Mouse (Mus musculus): ENCODE measurements around the gene Adamts8. TPM values are rescaled to one million over a fixed set of nuclear protein-coding genes. Genes with fewer than 3 reads are reported as not detected.

Adamts8 gene
- polyA plus RNA-seq, 1 experiment = not detected

GRCm38 (mm10) chr9:30950592-30950991 is 8.2 kb downstream of the Adamts8 start:
- Histone ChIP-seq H3ac (ENCODE audit: control insufficient read depth, insufficient read length, low read depth) (no peak overlapping the region), H3K36me3 (ENCODE audit: control insufficient read depth, insufficient read depth) (no peaks in the 10 kb centered on the region), H3K4me3 (ENCODE audit: insufficient read depth, poor library complexity, severe bottlenecking) (no peak overlapping the region), H3K79me2 (ENCODE audit: control insufficient read depth, insufficient read depth) (no peaks in the 10 kb centered on the region), H3K79me3 (ENCODE audit: low read depth) (no peaks in the 10 kb centered on the region), H3K27me3 (ENCODE audit: control insufficient read depth, insufficient read depth, insufficient read length) (peaks cover 12% of the 10 kb centered on the region)
- no peak for TF ChIP-seq CEBPB (IDR thresholded peaks at IDR 0.05; ENCODE audit: low read depth)
- TF ChIP-seq USF1 (IDR thresholded peaks at IDR 0.05; ENCODE audit: low read depth) = no peak
- no peak for TF ChIP-seq CTCF (IDR thresholded peaks at IDR 0.05; ENCODE audit: control insufficient read depth, insufficient read depth, insufficient read length)
- TF ChIP-seq MYOG (IDR thresholded peaks at IDR 0.05; ENCODE audit: control insufficient read depth, extremely low read depth, insufficient read length) = no peak
- TF ChIP-seq MAX (IDR thresholded peaks at IDR 0.05) = no peak
- no peak for TF ChIP-seq MYOD1 (IDR thresholded peaks at IDR 0.05; ENCODE audit: control insufficient read depth, insufficient read length, low read depth)
- no peak for TF ChIP-seq FOSL1 (IDR thresholded peaks at IDR 0.05; ENCODE audit: insufficient read depth, low read length, poor library complexity, severe bottlenecking)

GRCm38 (mm10) chr9:30951461-30951860 is 9.1 kb downstream of the Adamts8 start:
- no peak overlapping the region for H3K4me3 ChIP-seq (ENCODE audit: insufficient read depth, poor library complexity, severe bottlenecking)
- H3K79me2 ChIP-seq (ENCODE audit: control insufficient read depth, insufficient read depth) = no peaks in the 10 kb centered on the region
- H3K79me3 ChIP-seq (ENCODE audit: low read depth) = no peaks in the 10 kb centered on the region
- H3K36me3 ChIP-seq (ENCODE audit: control insufficient read depth, insufficient read depth) = no peaks in the 10 kb centered on the region
- peaks cover 12% of the 10 kb centered on the region for H3K27me3 ChIP-seq (ENCODE audit: control insufficient read depth, insufficient read depth, insufficient read length)
- TF ChIP-seq MYOG (IDR thresholded peaks at IDR 0.05; ENCODE audit: control insufficient read depth, extremely low read depth, insufficient read length) (no peak), FOSL1 (IDR thresholded peaks at IDR 0.05; ENCODE audit: insufficient read depth, low read length, poor library complexity, severe bottlenecking) (no peak), CEBPB (IDR thresholded peaks at IDR 0.05; ENCODE audit: low read depth) (no peak), CTCF (IDR thresholded peaks at IDR 0.05; ENCODE audit: control insufficient read depth, insufficient read depth, insufficient read length) (no peak), MYOD1 (IDR thresholded peaks at IDR 0.05; ENCODE audit: control insufficient read depth, insufficient read length, low read depth) (no peak), USF1 (IDR thresholded peaks at IDR 0.05; ENCODE audit: low read depth) (no peak), MAX (IDR thresholded peaks at IDR 0.05) (no peak)
- no peak overlapping the region for H3ac ChIP-seq (ENCODE audit: control insufficient read depth, insufficient read length, low read depth)

DNA sequence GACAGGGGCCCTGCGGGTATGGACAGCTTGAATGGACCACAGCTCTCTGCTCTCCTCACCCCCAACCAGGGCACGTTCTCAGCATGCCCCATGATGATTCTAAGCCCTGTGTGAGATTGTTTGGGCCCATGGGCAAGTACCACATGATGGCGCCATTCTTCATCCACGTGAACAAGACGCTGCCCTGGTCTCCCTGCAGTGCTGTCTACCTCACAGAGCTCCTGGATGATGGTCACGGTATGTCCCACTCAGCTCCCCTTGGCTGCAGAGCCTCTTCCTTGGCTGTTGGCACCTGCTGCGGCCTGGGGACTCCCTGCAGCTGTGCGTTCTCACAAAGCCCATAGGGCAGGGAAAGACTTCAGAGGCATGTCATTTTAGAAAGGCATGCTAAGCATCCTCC is 10.9 kb downstream of the Adamts8 start:
- no peak for TF ChIP-seq MAX (IDR thresholded peaks at IDR 0.05)
- TF ChIP-seq USF1 (IDR thresholded peaks at IDR 0.05; ENCODE audit: low read depth) = no peak
- TF ChIP-seq FOSL1 (IDR thresholded peaks at IDR 0.05; ENCODE audit: insufficient read depth, low read length, poor library complexity, severe bottlenecking) = no peak
- no peak for TF ChIP-seq CTCF (IDR thresholded peaks at IDR 0.05; ENCODE audit: control insufficient read depth, insufficient read depth, insufficient read length)
- TF ChIP-seq CEBPB (IDR thresholded peaks at IDR 0.05; ENCODE audit: low read depth) = no peak
- no peak for TF ChIP-seq MYOD1 (IDR thresholded peaks at IDR 0.05; ENCODE audit: control insufficient read depth, insufficient read length, low read depth)
- no peak for TF ChIP-seq MYOG (IDR thresholded peaks at IDR 0.05; ENCODE audit: control insufficient read depth, extremely low read depth, insufficient read length)
- Histone ChIP-seq H3K79me2 (ENCODE audit: control insufficient read depth, insufficient read depth) (no peaks in the 10 kb centered on the region), H3ac (ENCODE audit: control insufficient read depth, insufficient read length, low read depth) (no peak overlapping the region), H3K36me3 (ENCODE audit: control insufficient read depth, insufficient read depth) (no peaks in the 10 kb centered on the region), H3K27me3 (ENCODE audit: control insufficient read depth, insufficient read depth, insufficient read length) (peaks cover 12% of the 10 kb centered on the region), H3K4me3 (ENCODE audit: insufficient read depth, poor library complexity, severe bottlenecking) (no peak overlapping the region), H3K79me3 (ENCODE audit: low read depth) (no peaks in the 10 kb centered on the region)

DNA sequence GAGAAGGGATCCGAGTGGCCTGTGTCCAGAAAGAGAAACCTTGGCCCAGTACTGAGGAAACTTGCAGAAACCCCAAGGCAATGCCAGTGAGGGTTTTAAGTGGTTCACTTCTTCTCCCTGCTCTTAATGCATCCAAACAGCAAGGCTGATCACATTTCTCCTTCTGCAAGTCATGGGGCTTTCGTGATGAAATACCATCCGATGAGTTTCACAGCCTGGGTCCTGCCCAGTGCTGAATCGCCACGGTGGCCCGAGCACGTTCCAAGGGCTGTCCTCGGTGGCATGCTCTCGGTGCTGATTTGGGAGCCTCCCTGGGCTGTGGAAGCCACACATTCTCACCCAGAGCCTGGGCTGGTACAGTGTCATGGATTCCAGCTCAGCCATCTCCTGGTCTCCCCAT is 12.9 kb downstream of the Adamts8 start:
- H3K36me3 ChIP-seq (ENCODE audit: control insufficient read depth, insufficient read depth) = no peaks in the 10 kb centered on the region
- no peaks in the 10 kb centered on the region for H3K79me2 ChIP-seq (ENCODE audit: control insufficient read depth, insufficient read depth)
- no peak overlapping the region for H3ac ChIP-seq (ENCODE audit: control insufficient read depth, insufficient read length, low read depth)
- H3K79me3 ChIP-seq (ENCODE audit: low read depth) = no peaks in the 10 kb centered on the region
- TF ChIP-seq USF1 (IDR thresholded peaks at IDR 0.05; ENCODE audit: low read depth) = no peak
- no peak for TF ChIP-seq CTCF (IDR thresholded peaks at IDR 0.05; ENCODE audit: control insufficient read depth, insufficient read depth, insufficient read length)
- no peak for TF ChIP-seq CEBPB (IDR thresholded peaks at IDR 0.05; ENCODE audit: low read depth)
- H3K4me3 ChIP-seq (ENCODE audit: insufficient read depth, poor library complexity, severe bottlenecking) = no peak overlapping the region
- H3K27me3 ChIP-seq (ENCODE audit: control insufficient read depth, insufficient read depth, insufficient read length) = peaks cover 12% of the 10 kb centered on the region

DNA sequence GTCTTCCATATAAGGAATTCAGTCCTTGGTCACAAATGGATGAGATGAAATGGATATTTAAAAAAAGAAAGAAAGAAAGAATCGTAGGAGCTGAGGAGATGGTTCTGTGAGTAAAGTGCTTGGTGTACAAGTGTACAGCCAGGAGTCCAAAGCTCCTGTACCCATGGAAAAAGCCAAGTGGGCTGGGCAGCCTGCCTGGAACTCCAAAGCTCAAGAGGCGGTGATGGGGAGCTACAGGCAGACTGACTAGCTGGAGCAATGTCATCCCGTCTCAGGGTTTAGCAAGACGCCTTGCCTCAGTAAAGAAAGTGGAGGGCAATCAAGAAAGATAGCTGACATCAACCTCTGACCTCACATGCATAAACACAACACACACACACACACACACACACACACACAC is 21.4 kb downstream of the Adamts8 start:
- no peak for TF ChIP-seq FOSL1 (IDR thresholded peaks at IDR 0.05; ENCODE audit: insufficient read depth, low read length, poor library complexity, severe bottlenecking)
- no peak for TF ChIP-seq CEBPB (IDR thresholded peaks at IDR 0.05; ENCODE audit: low read depth)
- TF ChIP-seq MAX (IDR thresholded peaks at IDR 0.05) = no peak
- no peak for TF ChIP-seq MYOG (IDR thresholded peaks at IDR 0.05; ENCODE audit: control insufficient read depth, extremely low read depth, insufficient read length)
- no peak for TF ChIP-seq MYOD1 (IDR thresholded peaks at IDR 0.05; ENCODE audit: control insufficient read depth, insufficient read length, low read depth)
- H3K36me3 ChIP-seq (ENCODE audit: control insufficient read depth, insufficient read depth) = no peaks in the 10 kb centered on the region
- no peaks in the 10 kb centered on the region for H3K79me3 ChIP-seq (ENCODE audit: low read depth)
- no peak overlapping the region for H3ac ChIP-seq (ENCODE audit: control insufficient read depth, insufficient read length, low read depth)
- no peaks in the 10 kb centered on the region for H3K79me2 ChIP-seq (ENCODE audit: control insufficient read depth, insufficient read depth)
- H3K27me3 ChIP-seq (ENCODE audit: control insufficient read depth, insufficient read depth, insufficient read length) = no peaks in the 10 kb centered on the region
- no peak overlapping the region for H3K4me3 ChIP-seq (ENCODE audit: insufficient read depth, poor library complexity, severe bottlenecking)

- Histone ChIP-seq H3K36me3 (ENCODE audit: control insufficient read depth, insufficient read depth) (no peaks in the 10 kb centered on the region), H3K27me3 (ENCODE audit: control insufficient read depth, insufficient read depth, insufficient read length) (no peaks in the 10 kb centered on the region), H3ac (ENCODE audit: control insufficient read depth, insufficient read length, low read depth) (no peak overlapping the region), H3K79me2 (ENCODE audit: control insufficient read depth, insufficient read depth) (no peaks in the 10 kb centered on the region), H3K4me3 (ENCODE audit: insufficient read depth, poor library complexity, severe bottlenecking) (no peak overlapping the region), H3K79me3 (ENCODE audit: low read depth) (no peaks in the 10 kb centered on the region)
- TF ChIP-seq MYOG (IDR thresholded peaks at IDR 0.05; ENCODE audit: control insufficient read depth, extremely low read depth, insufficient read length) (no peak), USF1 (IDR thresholded peaks at IDR 0.05; ENCODE audit: low read depth) (no peak), FOSL1 (IDR thresholded peaks at IDR 0.05; ENCODE audit: insufficient read depth, low read length, poor library complexity, severe bottlenecking) (no peak), CEBPB (IDR thresholded peaks at IDR 0.05; ENCODE audit: low read depth) (no peak), MYOD1 (IDR thresholded peaks at IDR 0.05; ENCODE audit: control insufficient read depth, insufficient read length, low read depth) (no peak)
Observed at GRCm38 (mm10) chr9:30964685-30965084, 22.3 kb downstream of the Adamts8 start.
